Mouse (Mus musculus) CH12.LX (cell line): ENCODE measurements at regions not wholly inside any gene's neighbourhood (a gene's known extent, or its start where the extent isn't known, plus 50 kb on each side); places are given as distances from the start of the nearest gene placed in this dataset.

Experiments used
- DNase-seq: peaks from one replicate; pipeline ENCODE4 v3.0.0-alpha.2; 2013; ENCODE audit errors: extremely low read depth
- H3K27ac ChIP-seq: 2 replicates; pipeline ENCODE4 v1.5.1; 2012; ENCODE audit warnings: low read depth, mild to moderate bottlenecking, control low read depth, moderate library complexity; ENCODE audit not compliant: insufficient read depth
- H3K27me3 ChIP-seq: replicated peaks from 2 replicates; pipeline ENCODE3; 2012; ENCODE audit warnings: inconsistent platforms
- H3K36me3 ChIP-seq, 2 experiments: replicated peaks in 1 of 2; 2 replicates each; pipeline versions ENCODE3 to v1.6.1; 2012; ENCODE audit warnings: inconsistent platforms in 1 of 2, low read length in 1 of 2, mild to moderate bottlenecking in 1 of 2, mixed read lengths in 1 of 2, moderate library complexity in 1 of 2; ENCODE audit not compliant: control insufficient read depth in 1 of 2, insufficient read depth in 1 of 2
- H3K4me1 ChIP-seq, 2 experiments: 2 replicates each; pipeline ENCODE4 v1.6.1; 2012; ENCODE audit warnings: inconsistent platforms in 1 of 2, moderate library complexity in 1 of 2; ENCODE audit not compliant: insufficient read depth in 2 of 2, control insufficient read depth in 1 of 2
- H3K4me2 ChIP-seq: 2 replicates; pipeline ENCODE4 v1.6.1; 2012; ENCODE audit warnings: low read depth, mild to moderate bottlenecking, control low read depth; ENCODE audit not compliant: poor library complexity, insufficient read depth, severe bottlenecking
- H3K4me3 ChIP-seq, 3 experiments: fragments of 150-350 bp in 1 of 3; sonication (generic) in 1 of 3; replicated peaks in 1 of 3; 2 replicates each; pipeline versions ENCODE3 to v1.5.1; 2011 to 2012; ENCODE audit warnings: low read depth in 2 of 3, low read length in 2 of 3, mild to moderate bottlenecking in 2 of 3, moderate library complexity in 2 of 3, control low read depth in 1 of 3, improper control_type of control experiment in 1 of 3, inconsistent platforms in 1 of 3, mixed read lengths in 1 of 3; ENCODE audit not compliant: poor library complexity in 1 of 3
- H3K79me2 ChIP-seq: replicated peaks from 2 replicates; pipeline ENCODE4 v1.6.1; 2012; ENCODE audit warnings: mild to moderate bottlenecking, moderate library complexity; ENCODE audit not compliant: control insufficient read depth, poor library complexity, insufficient read depth, severe bottlenecking; ENCODE audit errors: extremely low read depth
- H3K9ac ChIP-seq: 2 replicates; pipeline ENCODE4 v1.6.1; 2012; ENCODE audit warnings: low read depth, mild to moderate bottlenecking, control low read depth, moderate library complexity; ENCODE audit not compliant: insufficient read depth
- H3K9me3 ChIP-seq: replicated peaks from 2 replicates; pipeline ENCODE3; 2012; ENCODE audit warnings: low read length, inconsistent platforms, mixed read lengths
- CHD1 ChIP-seq: IDR thresholded peaks from 2 replicates; pipeline ENCODE4 v1.6.1; 2012; ENCODE audit warnings: low read depth, low read length, improper control_type of control experiment, inconsistent platforms
- E2F4 ChIP-seq: IDR thresholded peaks from 2 replicates; pipeline ENCODE4 v1.6.1; 2011; ENCODE audit warnings: low read depth, low read length, improper control_type of control experiment; ENCODE audit not compliant: insufficient replicate concordance
- ELF1 ChIP-seq: IDR thresholded peaks from 2 replicates; pipeline ENCODE4 v1.6.1; 2014; ENCODE audit warnings: low read depth, mild to moderate bottlenecking, inconsistent platforms, low read length, improper control_type of control experiment
- JUN ChIP-seq: IDR thresholded peaks from 2 replicates; pipeline ENCODE4 v1.6.1; 2011; ENCODE audit warnings: low read depth, mild to moderate bottlenecking, low read length, improper control_type of control experiment, moderate library complexity; ENCODE audit not compliant: insufficient read depth
- JUND ChIP-seq: conservative IDR thresholded peaks from 2 replicates; pipeline ENCODE4 v1.6.1; 2011; ENCODE audit warnings: low read depth, low read length, improper control_type of control experiment
- MAX ChIP-seq: IDR thresholded peaks from 2 replicates; pipeline ENCODE4 v1.6.1; 2011; ENCODE audit warnings: low read length, improper control_type of control experiment
- MAZ ChIP-seq: IDR thresholded peaks from 2 replicates; pipeline ENCODE4 v1.6.1; 2012; ENCODE audit warnings: low read depth, mild to moderate bottlenecking, inconsistent platforms, low read length, improper control_type of control experiment, moderate library complexity
- MEF2A ChIP-seq: IDR thresholded peaks from 2 replicates; pipeline ENCODE4 v1.6.1; 2014; ENCODE audit warnings: low read depth, mild to moderate bottlenecking, inconsistent platforms, low read length, improper control_type of control experiment, borderline replicate concordance
- MXI1 ChIP-seq: IDR thresholded peaks from 2 replicates; pipeline ENCODE4 v1.6.1; 2011; ENCODE audit warnings: mild to moderate bottlenecking, low read depth, low read length, improper control_type of control experiment
- MYC ChIP-seq: IDR thresholded peaks from 2 replicates; pipeline ENCODE4 v1.6.1; 2011; ENCODE audit warnings: low read depth, mild to moderate bottlenecking, improper control_type of control experiment, low read length
- PAX5 ChIP-seq: IDR thresholded peaks from 2 replicates; pipeline ENCODE4 v1.6.1; 2012; ENCODE audit warnings: low read length, inconsistent platforms, mixed read lengths
- POLR2A ChIP-seq: IDR thresholded peaks from 2 replicates; pipeline ENCODE4 v1.6.1; 2011; ENCODE audit warnings: low read depth, mild to moderate bottlenecking, improper control_type of control experiment, low read length
- POLR2AphosphoS2 ChIP-seq: IDR thresholded peaks from 2 replicates; pipeline ENCODE4 v1.6.1; 2011; ENCODE audit warnings: low read depth, low read length, improper control_type of control experiment
- RAD21 ChIP-seq: IDR thresholded peaks from 2 replicates; pipeline ENCODE4 v1.6.1; 2011; ENCODE audit warnings: low read depth, mild to moderate bottlenecking, low read length, improper control_type of control experiment, moderate library complexity
- RCOR1 ChIP-seq: conservative IDR thresholded peaks from 2 replicates; pipeline ENCODE4 v1.6.1; 2012; ENCODE audit warnings: low read depth, mild to moderate bottlenecking, inconsistent platforms, low read length, improper control_type of control experiment
- SMC3 ChIP-seq: IDR thresholded peaks from 2 replicates; pipeline ENCODE4 v1.6.1; 2011; ENCODE audit warnings: low read depth, low read length, improper control_type of control experiment
- USF1 ChIP-seq: IDR thresholded peaks from 2 replicates; pipeline ENCODE4 v1.6.1; 2014; ENCODE audit warnings: low read depth, mild to moderate bottlenecking, inconsistent platforms, low read length, improper control_type of control experiment
- ZKSCAN1 ChIP-seq: IDR thresholded peaks from 2 replicates; pipeline ENCODE4 v1.6.1; 2012; ENCODE audit warnings: low read depth, inconsistent platforms, low read length, improper control_type of control experiment, borderline replicate concordance
- ZMIZ1 ChIP-seq: IDR thresholded peaks from 2 replicates; pipeline ENCODE4 v1.6.1; 2012; ENCODE audit warnings: low read depth, mild to moderate bottlenecking, inconsistent platforms, low read length, improper control_type of control experiment
- ZNF384 ChIP-seq: IDR thresholded peaks from 2 replicates; pipeline ENCODE4 v1.6.1; 2012; ENCODE audit warnings: low read depth, low read length, improper control_type of control experiment, inconsistent platforms
- dilution Hi-C: fragments of 300-500 bp; cut with MboI; formaldehyde crosslinking; loops from 2 replicates; pipeline ENCODE4 v1.14.3; 2020; ENCODE audit warnings: low sequenced_read_pairs; ENCODE audit not compliant: extremely low pct_unique_long_range_greater_than_20kb, extremely low pct_ligation_motif_present
- in situ Hi-C: fragments of 300-500 bp; cut with MboI; formaldehyde crosslinking; loops from 3 replicates; pipeline ENCODE4 v1.14.3; 2019; ENCODE audit warnings: low sequenced_read_pairs, low pct_ligation_motif_present, low pct_unique_long_range_greater_than_20kb, mixed read lengths

GRCm38 (mm10) chr9:43668731-43669130, 75.1 kb upstream of the Nectin1 start:
- dilution Hi-C loops: no loop called here
- in situ Hi-C loops: no loop called here
- H3K79me2 ChIP-seq: no peaks in the 10 kb centered on the region
- H3K4me3 ChIP-seq: no peak overlapping the region
- no peak for TF ChIP-seq JUN
- no peak for TF ChIP-seq SMC3
- TF ChIP-seq POLR2AphosphoS2: no peak
- TF ChIP-seq ZMIZ1: no peak
- no peak for TF ChIP-seq MEF2A
- TF ChIP-seq MAZ: no peak
- no peak overlapping the region for H3K9ac ChIP-seq
- no peak for DNase-seq
- H3K36me3 ChIP-seq: no peaks in the 10 kb centered on the region
- no peak overlapping the region for H3K4me2 ChIP-seq
- H3K27ac ChIP-seq: no peak overlapping the region
- peaks cover 0 to 3% of the 10 kb centered on the region in 2 experiments; a peak in 1 of 4 replicates for H3K4me1 ChIP-seq
- peaks cover 89% of the 10 kb centered on the region for H3K27me3 ChIP-seq
- H3K9me3 ChIP-seq: no peaks in the 10 kb centered on the region

DNA sequence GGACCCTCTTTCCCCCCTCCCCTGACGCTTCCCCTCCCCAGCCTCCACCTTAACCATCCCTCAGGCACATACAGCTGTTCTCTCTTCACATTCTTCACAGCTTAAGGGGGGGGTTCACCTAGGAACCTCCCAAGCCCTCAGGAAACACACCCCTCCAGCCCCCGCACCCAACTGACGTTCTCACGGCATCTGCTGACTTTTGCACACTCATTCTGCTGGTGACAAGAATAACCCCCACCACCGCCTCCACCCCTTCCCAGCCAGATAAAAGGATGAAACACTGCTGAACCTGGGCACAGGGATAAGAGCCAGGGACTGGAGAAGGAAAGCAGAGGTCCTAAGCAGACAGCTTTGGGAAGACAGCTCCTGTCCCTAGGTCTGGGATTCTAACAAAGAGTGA, 73.2 kb upstream of the Nectin1 start:
- H3K4me2 ChIP-seq: no peak overlapping the region
- no peaks in the 10 kb centered on the region for H3K9me3 ChIP-seq
- H3K27me3 ChIP-seq: peaks cover 84% of the 10 kb centered on the region
- H3K4me1 ChIP-seq: peaks cover 10 to 11% of the 10 kb centered on the region in 2 experiments
- DNase-seq: no peak
- H3K9ac ChIP-seq: no peak overlapping the region
- dilution Hi-C loops: no loop called here
- TF ChIP-seq ELF1 (no peak), ZKSCAN1 (no peak), ZMIZ1 (no peak), MYC (no peak), USF1 (no peak), E2F4 (no peak), MEF2A (no peak), JUND (no peak)
- no peak overlapping the region for H3K4me3 ChIP-seq
- in situ Hi-C loops: no loop called here
- no peaks in the 10 kb centered on the region for H3K36me3 ChIP-seq
- no peak overlapping the region for H3K27ac ChIP-seq
- H3K79me2 ChIP-seq: no peaks in the 10 kb centered on the region

DNA sequence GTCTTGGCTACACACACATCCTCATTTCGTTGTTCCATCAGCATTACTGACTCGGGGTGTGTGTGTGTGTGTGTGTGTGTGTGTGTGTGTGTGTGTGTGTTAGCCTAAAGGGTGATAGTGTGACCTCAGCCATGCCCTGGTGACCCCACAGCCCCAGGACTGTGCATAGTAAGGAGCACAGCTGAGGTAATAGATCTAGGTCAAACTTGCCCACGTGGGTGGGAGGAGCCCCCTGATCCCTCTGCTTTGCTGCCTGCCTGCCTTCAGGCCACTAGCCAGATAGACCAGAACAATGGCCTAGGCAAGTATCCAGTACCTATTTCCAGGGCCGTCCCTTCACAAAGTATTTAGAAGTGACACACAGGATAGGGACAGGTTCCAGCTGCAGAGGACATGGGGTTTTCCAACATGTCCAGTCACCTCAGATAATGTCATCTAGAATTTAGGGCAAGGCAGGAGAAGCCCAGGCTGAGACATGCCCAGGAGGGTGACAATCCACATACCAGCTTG, 70.6 kb upstream of the Nectin1 start:
- H3K4me3 ChIP-seq: no peak overlapping the region
- in situ Hi-C loops (no loop called here), dilution Hi-C loops (no loop called here)
- H3K9ac ChIP-seq: no peak overlapping the region
- DNase-seq: no peak
- H3K4me2 ChIP-seq: no peak overlapping the region
- peaks cover 80% of the 10 kb centered on the region for H3K27me3 ChIP-seq
- peaks cover 11 to 13% of the 10 kb centered on the region in 2 experiments for H3K4me1 ChIP-seq
- H3K79me2 ChIP-seq: no peaks in the 10 kb centered on the region
- no peaks in the 10 kb centered on the region for H3K36me3 ChIP-seq
- H3K27ac ChIP-seq: no peak overlapping the region
- no peaks in the 10 kb centered on the region for H3K9me3 ChIP-seq
- no peak for TF ChIP-seq RCOR1
- TF ChIP-seq RAD21: no peak
- TF ChIP-seq POLR2AphosphoS2: no peak
- no peak for TF ChIP-seq ZKSCAN1
- TF ChIP-seq ZNF384: no peak
- TF ChIP-seq CHD1: no peak
- no peak for TF ChIP-seq MXI1
- TF ChIP-seq POLR2A: no peak
- no peak for TF ChIP-seq PAX5
- TF ChIP-seq MYC: no peak
- no peak for TF ChIP-seq ZMIZ1
- no peak for TF ChIP-seq MAX
- TF ChIP-seq MAZ: no peak
- TF ChIP-seq JUN: no peak
- no peak for TF ChIP-seq SMC3
